Mouse (Mus musculus): ENCODE results near the gene Haus7. TPM values are rescaled to one million over a fixed set of nuclear protein-coding genes. Genes with fewer than 3 reads are reported as not detected.
A peak's percentile ranks its signal among the peaks of the same experiment; 100 is the strongest.

The Haus7 gene
- polyA plus RNA-seq, 1 experiment = 52.9 TPM

- no peak overlapping the region for H3K4me3 ChIP-seq (replicated peaks; ENCODE audit: control insufficient read depth, low read depth, low read length)
- H3K27ac ChIP-seq (ENCODE audit: control insufficient read depth, insufficient read depth, low read depth, low read length, poor library complexity) = no peak overlapping the region
- no peaks in the 10 kb centered on the region for H3K4me1 ChIP-seq (ENCODE audit: control insufficient read depth, insufficient read depth, low read length)
- TF ChIP-seq POLR2A (IDR thresholded peaks at IDR 0.05; ENCODE audit: borderline replicate concordance, control insufficient read depth, low read depth, low read length) (no peak), CTCF (IDR thresholded peaks at IDR 0.05; ENCODE audit: control insufficient read depth, insufficient read depth, low read length) (no peak)
- 78% methylated on average over 4 of the region's 4 CpGs for WGBS
Observed at GRCm38 (mm10) chrX:73460792-73461191, 1.9 kb upstream of the Haus7 start.

DNA sequence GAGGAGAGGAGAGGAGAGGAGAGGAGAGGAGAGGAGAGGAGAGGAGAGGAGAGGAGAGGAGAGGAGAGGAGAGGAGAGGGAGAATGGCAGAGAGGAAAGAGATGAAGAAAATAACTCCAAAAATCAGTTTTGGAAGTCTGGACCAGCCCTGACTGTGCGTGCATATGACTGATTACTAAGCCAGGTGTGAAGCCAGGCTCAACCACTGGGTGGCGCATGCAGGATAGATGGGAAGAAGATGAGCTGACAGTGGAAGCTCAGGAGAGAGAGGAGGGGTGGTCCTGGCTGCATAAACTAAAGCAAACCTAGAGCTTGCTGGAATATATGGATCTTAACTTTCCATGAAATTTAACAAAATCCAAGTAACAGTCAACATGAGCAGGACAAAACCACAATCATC, 6.9 kb downstream of the Haus7 start:
- H3K27ac ChIP-seq (ENCODE audit: control insufficient read depth, insufficient read depth, low read depth, low read length, poor library complexity) = no peak overlapping the region
- TF ChIP-seq CTCF (IDR thresholded peaks at IDR 0.05; ENCODE audit: control insufficient read depth, insufficient read depth, low read length) (peak; percentile 78), POLR2A (IDR thresholded peaks at IDR 0.05; ENCODE audit: borderline replicate concordance, control insufficient read depth, low read depth, low read length) (no peak)
- WGBS = 35% methylated on average over 2 of the region's 2 CpGs
- no peaks in the 10 kb centered on the region for H3K4me1 ChIP-seq (ENCODE audit: control insufficient read depth, insufficient read depth, low read length)
- H3K4me3 ChIP-seq (replicated peaks; ENCODE audit: control insufficient read depth, low read depth, low read length) = no peak overlapping the region

DNA sequence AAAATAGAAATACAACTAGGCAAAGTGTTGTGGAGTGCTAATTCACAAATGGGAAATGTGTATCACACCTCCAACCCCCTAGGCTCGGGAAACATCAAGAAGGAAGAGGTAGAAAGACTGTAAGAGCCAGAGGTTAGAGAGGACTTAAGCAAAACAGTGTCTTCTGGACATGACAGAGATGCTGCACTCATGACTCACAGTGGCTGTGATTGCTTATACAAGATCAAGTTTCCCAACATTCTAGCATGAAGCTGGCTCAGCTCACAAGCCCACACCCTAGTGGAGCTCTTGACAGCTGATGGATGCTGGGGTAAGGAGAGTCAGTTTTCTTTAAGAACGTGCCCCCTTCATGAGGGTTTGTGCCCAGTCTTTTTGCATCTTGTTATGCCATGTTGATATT, 17.4 kb downstream of the Haus7 start:
- Histone ChIP-seq H3K4me3 (replicated peaks; ENCODE audit: control insufficient read depth, low read depth, low read length) (no peak overlapping the region), H3K27ac (ENCODE audit: control insufficient read depth, insufficient read depth, low read depth, low read length, poor library complexity) (no peak overlapping the region), H3K4me1 (ENCODE audit: control insufficient read depth, insufficient read depth, low read length) (no peaks in the 10 kb centered on the region)
- no peak for TF ChIP-seq CTCF (IDR thresholded peaks at IDR 0.05; ENCODE audit: control insufficient read depth, insufficient read depth, low read length)
- no peak for TF ChIP-seq POLR2A (IDR thresholded peaks at IDR 0.05; ENCODE audit: borderline replicate concordance, control insufficient read depth, low read depth, low read length)
- 68% methylated on average over 2 of the region's 2 CpGs for WGBS

DNA sequence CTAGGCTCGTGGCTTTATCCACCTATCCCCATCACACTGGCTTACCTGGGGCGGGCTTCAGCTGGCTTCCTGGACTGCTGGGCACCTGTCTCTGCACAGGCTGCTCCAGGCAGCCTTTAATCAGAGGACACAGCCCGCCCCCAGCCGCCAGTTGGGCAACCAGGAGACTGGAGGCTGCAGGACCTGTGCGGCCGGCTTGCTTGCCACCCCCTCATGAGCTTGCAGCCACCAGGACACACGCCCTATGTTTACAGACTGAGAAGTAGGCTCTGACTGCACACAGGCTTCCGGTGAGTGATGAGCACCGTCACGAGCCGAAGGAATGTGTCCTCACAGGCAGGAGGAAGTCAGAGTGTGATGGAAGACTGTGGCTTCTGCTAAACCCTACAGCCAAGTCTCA, 23.6 kb downstream of the Haus7 start, which contains the start of gene Trex2:
Trex2 (minus strand) TSS at position 93 of the 400 bp plus-strand sequence.
- no peak for TF ChIP-seq CTCF (IDR thresholded peaks at IDR 0.05; ENCODE audit: control insufficient read depth, insufficient read depth, low read length)
- no peak for TF ChIP-seq POLR2A (IDR thresholded peaks at IDR 0.05; ENCODE audit: borderline replicate concordance, control insufficient read depth, low read depth, low read length)
- no peak within 1 kb of the TSS for H3K4me3 ChIP-seq (replicated peaks; ENCODE audit: control insufficient read depth, low read depth, low read length)

DNA sequence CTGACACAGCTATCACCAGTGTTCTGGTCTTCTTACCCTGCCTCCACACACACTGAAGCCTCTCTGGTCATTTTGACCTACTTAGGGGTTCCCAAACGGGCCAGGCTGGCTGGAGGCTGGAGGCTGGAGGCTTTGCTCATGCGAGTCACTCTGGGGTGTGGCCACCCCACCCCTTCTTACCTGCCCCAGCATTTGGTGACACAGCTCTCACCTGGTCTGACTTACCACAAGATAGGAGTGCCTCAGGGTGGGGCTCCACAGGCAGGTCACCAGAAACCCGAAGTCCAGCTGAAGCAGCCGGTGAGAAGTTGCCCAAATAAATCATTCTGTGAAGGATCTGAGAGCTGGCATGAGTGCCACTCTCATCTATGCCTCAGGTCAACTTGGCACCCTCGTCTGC, 26.0 kb downstream of the Haus7 start:
- no peak overlapping the region for H3K4me3 ChIP-seq (replicated peaks; ENCODE audit: control insufficient read depth, low read depth, low read length)
- TF ChIP-seq CTCF (IDR thresholded peaks at IDR 0.05; ENCODE audit: control insufficient read depth, insufficient read depth, low read length) (no peak), POLR2A (IDR thresholded peaks at IDR 0.05; ENCODE audit: borderline replicate concordance, control insufficient read depth, low read depth, low read length) (no peak)
- WGBS = 68% methylated on average over 5 of the region's 5 CpGs

More for the DNA sequence above, 23.6 kb downstream of the Haus7 start, which contains the start of gene Trex2:
- 88% methylated on average over 10 of the region's 11 CpGs for WGBS
- H3K27ac ChIP-seq (ENCODE audit: control insufficient read depth, insufficient read depth, low read depth, low read length, poor library complexity) = no peak within 1 kb of the TSS
- no peaks in the 10 kb centered on the region for H3K4me1 ChIP-seq (ENCODE audit: control insufficient read depth, insufficient read depth, low read length)

GRCm38 (mm10) chrX:73430036-73430435, 28.8 kb downstream of the Haus7 start:
- WGBS = 83% methylated on average over 2 of the region's 2 CpGs
- H3K4me1 ChIP-seq (ENCODE audit: control insufficient read depth, insufficient read depth, low read length) = no peaks in the 10 kb centered on the region

More for the DNA sequence above, 26.0 kb downstream of the Haus7 start:
- Histone ChIP-seq H3K4me1 (ENCODE audit: control insufficient read depth, insufficient read depth, low read length) (no peaks in the 10 kb centered on the region), H3K27ac (ENCODE audit: control insufficient read depth, insufficient read depth, low read depth, low read length, poor library complexity) (no peak overlapping the region)

DNA sequence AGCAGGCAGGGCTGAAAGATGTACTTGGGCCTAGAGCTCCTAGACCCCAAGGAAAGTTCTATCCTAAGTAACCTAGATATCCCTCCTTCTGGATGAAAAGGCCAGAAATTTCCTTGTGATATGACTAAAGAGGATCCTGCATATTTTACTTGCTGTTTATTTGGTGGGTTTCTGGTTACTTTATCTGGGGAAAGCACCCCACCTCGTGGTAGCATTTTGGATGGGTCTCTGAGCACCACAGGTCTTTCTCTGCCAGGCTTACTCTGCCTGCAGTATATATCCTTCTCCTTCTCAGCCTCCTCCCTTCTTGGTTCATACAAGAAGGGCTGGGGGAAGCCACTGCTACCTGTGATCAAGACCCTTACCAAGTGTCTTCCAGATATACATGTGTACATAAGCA, 46.1 kb downstream of the Haus7 start:
- 25% methylated on average over 1 of the region's 1 CpGs for WGBS
- Histone ChIP-seq H3K4me1 (ENCODE audit: control insufficient read depth, insufficient read depth, low read length) (no peaks in the 10 kb centered on the region), H3K4me3 (replicated peaks; ENCODE audit: control insufficient read depth, low read depth, low read length) (no peak overlapping the region), H3K27ac (ENCODE audit: control insufficient read depth, insufficient read depth, low read depth, low read length, poor library complexity) (no peak overlapping the region)
- no peak for TF ChIP-seq CTCF (IDR thresholded peaks at IDR 0.05; ENCODE audit: control insufficient read depth, insufficient read depth, low read length)
- no peak for TF ChIP-seq POLR2A (IDR thresholded peaks at IDR 0.05; ENCODE audit: borderline replicate concordance, control insufficient read depth, low read depth, low read length)

More at GRCm38 (mm10) chrX:73430036-73430435, 28.8 kb downstream of the Haus7 start:
- Histone ChIP-seq H3K4me3 (replicated peaks; ENCODE audit: control insufficient read depth, low read depth, low read length) (no peak overlapping the region), H3K27ac (ENCODE audit: control insufficient read depth, insufficient read depth, low read depth, low read length, poor library complexity) (no peak overlapping the region)
- TF ChIP-seq POLR2A (IDR thresholded peaks at IDR 0.05; ENCODE audit: borderline replicate concordance, control insufficient read depth, low read depth, low read length) (no peak), CTCF (IDR thresholded peaks at IDR 0.05; ENCODE audit: control insufficient read depth, insufficient read depth, low read length) (no peak)

- H3K27ac ChIP-seq (ENCODE audit: control insufficient read depth, insufficient read depth, low read depth, low read length, poor library complexity) = no peak within 1 kb of the TSS
- WGBS = 13% methylated on average over 20 of the region's 20 CpGs
- H3K4me3 ChIP-seq (replicated peaks; ENCODE audit: control insufficient read depth, low read depth, low read length) = peak within 1 kb of the TSS; percentile 20
- TF ChIP-seq POLR2A (IDR thresholded peaks at IDR 0.05; ENCODE audit: borderline replicate concordance, control insufficient read depth, low read depth, low read length) (no peak), CTCF (IDR thresholded peaks at IDR 0.05; ENCODE audit: control insufficient read depth, insufficient read depth, low read length) (no peak)
- H3K4me1 ChIP-seq (ENCODE audit: control insufficient read depth, insufficient read depth, low read length) = no peaks in the 10 kb centered on the region
Observed at GRCm38 (mm10) chrX:73410880-73411517, 47.8 kb downstream of the Haus7 start, which contains the start of gene Zfp92. Zfp92 (plus strand) TSS chrX:73411096.
